Mouse (Mus musculus): ENCODE results near the gene Kxd1. TPM values are rescaled to one million over a fixed set of nuclear protein-coding genes. Genes with fewer than 3 reads are reported as not detected.

Gene Kxd1
- total RNA-seq, 2 experiments from 2014 or later, result 67.7 to 74.7 TPM

Other genes starting within 250 kb of the Kxd1 start
- 1 to 10 TPM; 3.0 to 4.7 TPM for gene Homer3, start 245.1 kb downstream of the Kxd1 start, total RNA-seq (2021)
- gene Ddx49, start 225.5 kb downstream of the Kxd1 start, total RNA-seq (2021), result 10 to 100 TPM; 28.8 to 33.0 TPM
- 100 to 1,000 TPM; 115 TPM for gene Cope, start 225.4 kb downstream of the Kxd1 start, total RNA-seq (2021)
- gene Cers1, start 212.2 kb downstream of the Kxd1 start, total RNA-seq (2021), result 10 to 100 TPM; 14.1 to 19.1 TPM
- gene Gdf1, start 198.1 kb downstream of the Kxd1 start, total RNA-seq (2021), result 1 to 10 TPM in 1 of 2 experiments, under 1 TPM in 1; 0.52 to 3.9 TPM
- gene Upf1, start 174.7 kb downstream of the Kxd1 start, total RNA-seq (2021), result 10 to 100 TPM; 27.0 to 27.6 TPM
- gene Comp, start 154.4 kb downstream of the Kxd1 start, total RNA-seq (2021), result 1 to 10 TPM; 8.9 to 9.9 TPM
- gene Crtc1, start 88.4 kb downstream of the Kxd1 start, total RNA-seq (2021), result 1 to 10 TPM; 5.3 to 7.5 TPM
- 1 to 10 TPM; 6.8 to 7.5 TPM for gene Klhl26, start 51.0 kb downstream of the Kxd1 start, total RNA-seq (2021)
- gene Tmem59l, start 40.6 kb downstream of the Kxd1 start, total RNA-seq (2021), result not detected
- 1 to 10 TPM; 3.4 to 3.8 TPM for gene Crlf1, start 34.8 kb downstream of the Kxd1 start, total RNA-seq (2021)
- gene Rex1bd, start 21.2 kb downstream of the Kxd1 start, total RNA-seq (2021), result 100 to 1,000 TPM; 126 to 128 TPM
- 100 to 1,000 TPM; 787 to 802 TPM for gene Uba52, start 17.2 kb downstream of the Kxd1 start, total RNA-seq (2021)
- gene Fkbp8, start 232 bp downstream of the Kxd1 start, total RNA-seq (2021), result 100 to 1,000 TPM in 1 of 2 experiments, 10 to 100 TPM in 1; 99.3 to 107 TPM
- gene Ell, start 11.5 kb upstream of the Kxd1 start, total RNA-seq (2021), result 10 to 100 TPM in 1 of 2 experiments, 1 to 10 TPM in 1; 9.6 to 10.5 TPM
- gene Isyna1, start 66.4 kb upstream of the Kxd1 start, total RNA-seq (2021), result 1 to 10 TPM; 4.1 to 5.1 TPM
- 10 to 100 TPM; 12.5 to 15.9 TPM for gene Ssbp4, start 80.9 kb upstream of the Kxd1 start, total RNA-seq (2021)
- gene Lrrc25, start 88.2 kb upstream of the Kxd1 start, total RNA-seq (2021), result under 1 TPM; 0.38 to 0.64 TPM
- gene Gdf15, start 104.5 kb upstream of the Kxd1 start, total RNA-seq (2021), result under 1 TPM in 1 of 2 experiments, not detected in 1; 0.18 TPM
- 10 to 100 TPM; 11.1 to 15.9 TPM for gene Pgpep1, start 132.4 kb upstream of the Kxd1 start, total RNA-seq (2021)
- gene Lsm4, start 145.3 kb upstream of the Kxd1 start, total RNA-seq (2021), result 10 to 100 TPM; 54.9 to 63.3 TPM
- gene Jund, start 171.0 kb upstream of the Kxd1 start, total RNA-seq (2021), result 10 to 100 TPM; 60.6 to 77.9 TPM
- gene Iqcn, start 175.5 kb upstream of the Kxd1 start, total RNA-seq (2021), result under 1 TPM in 1 of 2 experiments, not detected in 1; 0.05 TPM
- gene Gm3336, start 190.6 kb upstream of the Kxd1 start, total RNA-seq (2021), result not detected
- gene Pde4c, start 195.8 kb upstream of the Kxd1 start, total RNA-seq (2021), result 1 to 10 TPM; 1.9 to 2.1 TPM
- gene Rab3a, start 226.7 kb upstream of the Kxd1 start, total RNA-seq (2021), result 10 to 100 TPM; 36.8 to 37.3 TPM
- 10 to 100 TPM; 20.7 to 21.4 TPM for gene Mpv17l2, start 233.0 kb upstream of the Kxd1 start, total RNA-seq (2021)
- gene Pik3r2, start 248.8 kb upstream of the Kxd1 start, total RNA-seq (2021), result 10 to 100 TPM; 14.3 to 16.1 TPM